Mouse (Mus musculus) lung, postnatal 0 days (tissue): ENCODE measurements around the gene Exoc6b. TPM values are rescaled to one million over a fixed set of nuclear protein-coding genes. Genes with fewer than 3 reads are reported as not detected.
A peak's percentile ranks its signal among the peaks of the same experiment; 100 is the strongest.

ENCODE experiments used
- ATAC-seq: fragments of 200-750 bp; cut with Nextera tagmentation; 2 replicates; pipeline ENCODE4 v1.8.0; 2017; ENCODE audit warnings: moderate library complexity
- DNase-seq: peaks from one replicate; pipeline ENCODE4 v3.0.0-alpha.2; 2016; ENCODE audit warnings: low spot score
- H3K27ac ChIP-seq: fragments of 300-500 bp; sonication (generic); 2 replicates; pipeline ENCODE4 v1.5.1; 2014; ENCODE audit warnings: antibody characterized with exemption, mild to moderate bottlenecking, low read length, mixed read lengths
- H3K27me3 ChIP-seq: fragments of 300-500 bp; sonication (generic); replicated peaks from 2 replicates; pipeline ENCODE4 v1.6.1; 2014; ENCODE audit warnings: low read length, mixed read lengths; ENCODE audit not compliant: insufficient read depth
- H3K36me3 ChIP-seq: fragments of 300-500 bp; sonication (generic); 2 replicates; pipeline ENCODE4 v1.6.1; 2014; ENCODE audit warnings: low read length, mixed read lengths; ENCODE audit not compliant: insufficient read depth
- H3K4me1 ChIP-seq: fragments of 300-500 bp; sonication (generic); 2 replicates; pipeline ENCODE4 v1.6.1; 2014; ENCODE audit warnings: antibody characterized with exemption, low read depth, low read length, mixed read lengths; ENCODE audit not compliant: insufficient read depth
- H3K4me2 ChIP-seq: fragments of 300-500 bp; sonication (generic); replicated peaks from 2 replicates; pipeline ENCODE4 v1.6.1; 2014; ENCODE audit warnings: low read depth, mild to moderate bottlenecking, low read length, moderate library complexity, mixed read lengths
- H3K4me3 ChIP-seq: fragments of 300-500 bp; sonication (generic); 2 replicates; pipeline ENCODE4 v1.5.1; 2014; ENCODE audit warnings: low read depth, low read length
- H3K9ac ChIP-seq: fragments of 300-500 bp; sonication (generic); replicated peaks from 2 replicates; pipeline ENCODE4 v1.6.1; 2014; ENCODE audit warnings: low read depth, mild to moderate bottlenecking
- H3K9me3 ChIP-seq: fragments of 300-500 bp; sonication (generic); 2 replicates; pipeline ENCODE4 v1.6.1; 2016; ENCODE audit warnings: low read length, mixed read lengths
- CTCF ChIP-seq: IDR thresholded peaks from 2 replicates; pipeline ENCODE4 v1.5.1; 2016; ENCODE audit warnings: antibody characterized with exemption, mild to moderate bottlenecking
- EP300 ChIP-seq: IDR thresholded peaks from 2 replicates; pipeline ENCODE4 v1.6.1; 2016; ENCODE audit warnings: antibody characterized with exemption, mild to moderate bottlenecking, control low read depth
- WGBS: fragments of 180-500 bp; shearing (Covaris S2); extraction: QIAGEN DNeasy Blood & Tissue Kit; methylation state at CpG from one replicate; pipeline ENCODE4 v1.1.7; 2014; 5-methylcytosine and 5-hydroxymethylcytosine counted together
- polyA plus RNA-seq: library from polyadenylated mRNA; unstranded; fragments of >200 nt; fragmentation: Nextera tagmentation; extraction: Ambion mirVana; gene quantifications from 2 replicates; pipeline ENCODE4 v1.2.1, GENCODE M21; 2015

The Exoc6b gene
- polyA plus RNA-seq, 1 experiment from 2014 or later = 14.8 TPM

DNA sequence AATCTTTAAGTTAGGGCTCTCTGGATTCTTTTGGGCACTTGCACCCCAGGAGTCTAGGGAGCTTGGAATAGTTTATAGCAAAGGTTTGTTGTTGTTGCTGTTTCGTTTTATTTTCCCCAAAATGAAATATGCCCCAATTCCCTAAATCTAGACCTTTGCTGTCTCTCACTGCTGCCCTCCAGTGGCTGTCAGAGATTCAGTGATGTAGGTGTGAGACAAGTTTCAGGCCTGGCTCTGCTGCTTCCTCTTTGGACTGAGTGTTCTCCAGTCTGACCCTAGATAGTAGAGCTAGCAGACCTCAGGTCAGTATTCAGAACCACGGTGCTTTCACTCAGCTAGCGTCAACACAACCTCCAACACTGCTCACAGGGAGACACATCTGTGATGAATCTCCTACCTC, 332.4 kb downstream of the Exoc6b start:
- Histone ChIP-seq H3K9ac (no peak overlapping the region), H3K27me3 (no peaks in the 10 kb centered on the region), H3K36me3 (no peaks in the 10 kb centered on the region), H3K4me2 (no peak overlapping the region), H3K27ac (no peak overlapping the region), H3K4me1 (no peaks in the 10 kb centered on the region), H3K9me3 (no peaks in the 10 kb centered on the region), H3K4me3 (no peak overlapping the region)
- TF ChIP-seq EP300 (no peak), CTCF (peak; percentile 79)
- DNase-seq (peak; percentile 27), ATAC-seq (no peak)
- 45% methylated on average over 3 of the region's 3 CpGs for WGBS

DNA sequence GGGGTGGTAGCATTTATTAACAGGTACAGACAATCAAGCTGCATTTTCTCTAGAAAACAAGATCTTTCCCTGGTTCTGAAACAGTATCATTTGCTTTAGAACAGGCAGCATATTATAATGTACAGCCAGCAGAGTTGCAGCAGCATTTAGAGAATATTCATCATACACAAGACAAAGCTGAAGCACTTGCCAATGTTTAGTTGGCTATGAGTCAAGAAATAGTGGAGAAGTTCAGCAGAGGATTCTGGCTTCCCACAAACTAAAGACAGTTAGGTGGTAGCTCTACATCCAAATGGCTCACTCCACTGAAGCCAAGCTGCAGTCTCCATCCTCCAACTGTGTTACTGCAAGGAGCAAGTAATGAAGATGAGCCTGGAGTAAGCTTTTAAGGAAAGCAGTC, 342.4 kb downstream of the Exoc6b start:
- Histone ChIP-seq H3K4me3 (no peak overlapping the region), H3K9ac (no peak overlapping the region), H3K27ac (no peak overlapping the region), H3K4me2 (no peak overlapping the region), H3K36me3 (no peaks in the 10 kb centered on the region), H3K9me3 (peaks cover 4% of the 10 kb centered on the region; the same call in 1 of the 2 replicates), H3K4me1 (no peaks in the 10 kb centered on the region; the same call in 1 of the 2 replicates), H3K27me3 (no peaks in the 10 kb centered on the region)
- no peak for TF ChIP-seq EP300
- no peak for TF ChIP-seq CTCF
- ATAC-seq (no peak), DNase-seq (peak; percentile 21)

DNA sequence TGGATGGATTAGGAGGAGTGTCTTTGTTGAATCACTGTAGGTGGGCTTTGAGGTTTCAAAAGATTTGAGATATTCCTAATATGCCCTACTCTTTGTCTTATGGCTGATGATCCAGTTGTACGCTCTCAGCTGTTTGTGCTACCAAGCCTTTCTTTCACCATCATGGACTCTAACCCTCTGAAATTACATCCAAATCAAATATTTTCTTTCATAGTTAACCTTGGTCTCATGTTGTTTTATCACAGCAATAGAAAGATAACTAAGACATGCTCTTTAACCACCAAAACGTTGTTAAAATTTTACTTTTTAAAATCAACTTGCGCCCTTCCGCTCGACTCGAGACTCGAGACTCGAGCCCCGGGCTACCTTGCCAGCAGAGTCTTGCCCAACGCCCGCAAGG, 356.1 kb downstream of the Exoc6b start:
- Histone ChIP-seq H3K9me3 (no peaks in the 10 kb centered on the region), H3K36me3 (no peaks in the 10 kb centered on the region), H3K9ac (no peak overlapping the region), H3K4me3 (no peak overlapping the region), H3K27me3 (no peaks in the 10 kb centered on the region), H3K4me2 (no peak overlapping the region), H3K27ac (no peak overlapping the region), H3K4me1 (no peaks in the 10 kb centered on the region)
- ATAC-seq (no peak), DNase-seq (no peak)
- 90% methylated on average over 11 of the region's 11 CpGs for WGBS
- TF ChIP-seq EP300 = no peak
- TF ChIP-seq CTCF = no peak

DNA sequence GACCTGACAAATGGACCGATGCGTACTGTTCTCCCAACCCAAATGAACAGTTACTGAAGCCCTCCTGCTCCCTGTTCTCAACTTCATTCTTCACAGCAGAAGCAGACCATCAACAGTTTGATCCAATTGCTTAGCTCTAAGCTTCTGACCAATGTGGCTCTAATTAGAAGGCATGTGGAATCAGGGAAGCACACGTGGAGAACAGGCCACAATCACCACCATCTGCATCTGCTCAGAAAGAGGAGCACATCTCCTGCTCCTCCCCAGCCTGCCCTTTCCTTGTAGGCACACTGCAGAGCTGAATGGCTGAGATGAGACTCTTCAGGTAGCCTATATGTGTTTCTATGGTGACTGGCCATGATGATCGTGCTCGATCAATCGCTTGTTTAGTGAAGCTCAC, 358.5 kb downstream of the Exoc6b start:
- H3K27ac ChIP-seq = no peak overlapping the region
- ATAC-seq (no peak), DNase-seq (no peak)
- H3K36me3 ChIP-seq = no peaks in the 10 kb centered on the region
- no peak overlapping the region for H3K9ac ChIP-seq
- 85% methylated on average over 6 of the region's 6 CpGs for WGBS
- H3K9me3 ChIP-seq = no peaks in the 10 kb centered on the region
- TF ChIP-seq EP300 (no peak), CTCF (no peak)
- H3K4me3 ChIP-seq = no peak overlapping the region
- no peaks in the 10 kb centered on the region for H3K4me1 ChIP-seq
- H3K27me3 ChIP-seq = no peaks in the 10 kb centered on the region
- no peak overlapping the region for H3K4me2 ChIP-seq

DNA sequence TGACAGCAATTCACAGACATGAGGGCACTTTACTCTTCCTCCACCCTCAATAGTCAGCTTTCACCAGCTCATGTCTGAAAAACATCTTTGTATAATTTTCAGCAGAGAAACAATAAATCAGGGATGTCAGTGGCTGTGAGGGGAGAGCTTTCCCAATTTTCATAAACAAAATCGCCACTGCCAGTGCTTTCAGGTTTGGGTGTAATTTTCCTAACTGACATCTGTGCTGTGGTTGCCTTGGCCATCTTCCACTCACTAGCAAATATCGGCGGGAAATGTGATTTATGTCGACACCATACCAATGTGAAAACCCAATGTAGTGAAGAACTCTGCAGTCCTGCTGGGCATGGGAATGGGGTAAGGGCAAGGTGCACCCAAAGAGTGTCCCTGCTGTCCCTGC, 360.7 kb downstream of the Exoc6b start:
- 48% methylated on average over 4 of the region's 4 CpGs for WGBS
- ATAC-seq (no peak), DNase-seq (no peak)

DNA sequence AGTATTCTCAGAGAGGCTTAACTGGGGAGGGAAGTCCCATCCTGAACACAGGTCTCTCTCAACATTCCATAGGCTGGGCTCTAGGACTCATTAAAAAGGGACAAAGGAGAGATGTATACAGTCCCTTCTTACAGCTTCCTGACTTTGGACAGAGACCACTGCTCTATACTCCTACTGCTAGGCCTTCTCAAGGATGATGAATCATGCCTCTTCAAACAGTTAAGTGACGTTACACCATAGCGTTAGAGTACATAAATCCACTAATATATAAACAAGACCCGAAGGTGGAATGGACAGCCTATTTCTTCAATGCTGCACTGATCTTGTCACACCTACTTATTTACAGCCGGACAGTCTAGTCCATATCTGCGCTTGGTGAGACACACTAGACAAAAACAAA, 369.7 kb downstream of the Exoc6b start:
- no peak overlapping the region for H3K27ac ChIP-seq
- no peaks in the 10 kb centered on the region for H3K36me3 ChIP-seq
- H3K9ac ChIP-seq = no peak overlapping the region
- no peak for TF ChIP-seq CTCF
- TF ChIP-seq EP300 = no peak
- H3K4me2 ChIP-seq = no peak overlapping the region
- no peaks in the 10 kb centered on the region for H3K9me3 ChIP-seq
- no peak overlapping the region for H3K4me3 ChIP-seq
- H3K27me3 ChIP-seq = no peaks in the 10 kb centered on the region
- H3K4me1 ChIP-seq = peaks cover 4% of the 10 kb centered on the region; the same call in 1 of the 2 replicates
- ATAC-seq (peak; percentile 56; the same call in 1 of the 2 replicates), DNase-seq (peak; percentile 56)
- WGBS = 25% methylated on average over 5 of the region's 5 CpGs

More for the DNA sequence above, 360.7 kb downstream of the Exoc6b start:
- Histone ChIP-seq H3K9me3 (no peaks in the 10 kb centered on the region), H3K9ac (no peak overlapping the region), H3K36me3 (no peaks in the 10 kb centered on the region), H3K4me2 (no peak overlapping the region), H3K4me3 (no peak overlapping the region), H3K4me1 (no peaks in the 10 kb centered on the region), H3K27me3 (no peaks in the 10 kb centered on the region), H3K27ac (no peak overlapping the region)
- no peak for TF ChIP-seq EP300
- TF ChIP-seq CTCF = no peak

DNA sequence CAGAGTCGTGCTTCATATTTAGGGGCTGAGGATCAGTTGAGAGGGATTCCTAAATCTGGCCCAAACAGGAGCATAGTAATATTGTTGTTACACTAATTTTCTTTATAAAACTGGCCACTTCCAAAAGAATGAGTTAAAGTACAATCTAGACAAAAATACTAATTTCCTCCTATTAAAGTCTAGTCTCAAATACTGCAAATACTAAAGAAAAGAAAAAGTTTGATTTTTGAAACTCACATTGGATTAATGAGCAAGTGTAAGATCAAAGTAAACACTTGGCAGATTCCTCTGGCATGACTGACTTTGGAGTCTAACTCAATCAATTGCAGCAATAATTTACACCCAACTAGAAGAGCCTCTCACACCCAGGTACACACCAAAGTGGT, 371.0 kb downstream of the Exoc6b start:
- TF ChIP-seq CTCF (no peak), EP300 (no peak)
- H3K27me3 ChIP-seq = no peaks in the 10 kb centered on the region
- H3K4me1 ChIP-seq = peaks cover 4% of the 10 kb centered on the region; the same call in 1 of the 2 replicates
- no peak overlapping the region for H3K4me3 ChIP-seq
- no peak overlapping the region for H3K9ac ChIP-seq
- H3K9me3 ChIP-seq = no peaks in the 10 kb centered on the region
- no peak overlapping the region for H3K27ac ChIP-seq
- H3K36me3 ChIP-seq = no peaks in the 10 kb centered on the region
- ATAC-seq = no peak
- no peak for DNase-seq
- 8% methylated on average over 1 of the region's 1 CpGs for whole genome bisulfite sequencing
- no peak overlapping the region for H3K4me2 ChIP-seq
